Mouse (Mus musculus) ovary, postnatal 36 days (tissue): ENCODE results near the gene Ntn5.
A peak's percentile ranks its signal among the peaks of the same experiment; 100 is the strongest.

Experiments
- DNase-seq: peaks from one replicate; pipeline ENCODE4 v3.0.0; 2022; ENCODE audit warnings: low spot score, mixed read lengths

Gene Ntn5

DNA sequence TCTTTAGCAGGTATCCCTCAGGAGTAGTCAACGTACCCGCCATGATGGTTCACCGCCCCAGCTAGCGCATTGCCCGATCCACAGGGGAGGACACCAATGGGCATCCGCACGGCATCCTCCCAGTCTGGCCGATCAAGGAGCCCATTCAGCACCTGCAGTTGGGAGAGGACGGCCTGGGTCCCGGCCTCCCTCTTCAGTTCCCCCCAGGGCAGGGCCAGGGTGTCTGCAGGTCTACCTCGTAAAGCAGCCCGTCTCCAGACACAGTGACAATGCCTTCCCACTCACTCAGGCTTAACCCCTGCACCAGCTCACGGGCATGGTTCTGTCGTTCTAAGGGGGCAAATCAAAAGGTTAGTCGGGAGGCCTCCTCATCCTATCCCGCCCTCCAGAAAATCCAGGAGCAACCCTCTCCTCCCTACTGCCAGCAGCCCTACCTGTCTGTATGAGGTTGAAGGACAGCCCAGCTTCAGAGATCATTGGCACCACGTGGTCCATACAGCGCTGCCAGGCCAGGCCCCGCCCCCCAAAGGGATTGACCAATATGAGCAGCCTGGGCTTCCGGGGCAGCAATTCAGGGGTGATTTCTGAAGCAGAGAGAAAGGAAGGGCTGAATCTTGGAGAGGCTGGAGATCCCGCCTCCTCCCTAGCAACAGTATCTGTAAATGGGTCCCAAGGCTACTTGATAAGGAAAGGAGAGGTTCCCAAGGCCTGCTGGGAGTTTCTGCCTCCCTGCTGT, 28.4 kb downstream of the Ntn5 start:
- DNase-seq = peak; percentile 76

- no peak for DNase-seq
Observed at GRCm38 (mm10) chr7:45713396-45713795, 29.6 kb downstream of the Ntn5 start.

GRCm38 (mm10) chr7:45713881-45714520, 30.2 kb downstream of the Ntn5 start:
- no peak for DNase-seq

- no peak for DNase-seq
Observed at GRCm38 (mm10) chr7:45714630-45715089, 30.8 kb downstream of the Ntn5 start.

GRCm38 (mm10) chr7:45715090-45715708, 31.4 kb downstream of the Ntn5 start, which contains the start of gene Rpl18:
TSS of gene Rpl18 (plus strand) at chr7:45715457.
- DNase-seq = peak; percentile 97

DNA sequence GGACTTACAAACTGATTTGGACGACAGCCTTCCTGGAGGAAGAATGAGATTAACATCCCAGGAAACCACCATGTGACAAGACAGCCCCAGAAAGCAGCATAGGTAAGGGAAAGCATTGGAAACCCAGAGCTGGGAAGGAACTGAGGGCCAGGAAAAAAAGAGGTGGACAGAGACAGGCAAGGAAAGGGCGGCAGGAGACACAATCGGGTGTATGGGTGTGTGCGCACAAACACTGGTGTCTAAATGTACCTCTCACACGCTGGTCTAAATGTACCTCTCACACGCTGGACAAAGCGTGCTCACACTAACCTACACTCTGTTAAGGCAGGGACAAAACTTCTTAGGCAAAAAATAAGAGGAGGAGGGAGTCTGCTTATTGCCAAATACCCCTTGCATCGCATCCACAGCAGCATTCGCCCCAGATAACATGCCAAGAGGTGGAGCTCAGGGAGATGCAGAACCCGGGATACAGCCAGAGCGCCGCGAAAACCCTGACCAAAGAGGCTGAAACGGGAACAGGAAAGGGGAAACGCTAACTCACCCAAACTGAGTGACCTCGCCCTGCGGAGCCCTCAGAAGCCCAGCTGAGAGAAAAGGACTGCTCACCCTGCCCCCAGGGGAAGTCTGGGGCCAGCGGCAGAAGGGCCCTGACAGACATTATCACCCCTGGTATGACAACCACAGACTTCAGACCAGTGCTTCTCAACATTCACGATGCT, 32.1 kb downstream of the Ntn5 start:
- DNase-seq = no peak

- no peak for DNase-seq
Observed at GRCm38 (mm10) chr7:45716460-45716857, 32.6 kb downstream of the Ntn5 start.

DNA sequence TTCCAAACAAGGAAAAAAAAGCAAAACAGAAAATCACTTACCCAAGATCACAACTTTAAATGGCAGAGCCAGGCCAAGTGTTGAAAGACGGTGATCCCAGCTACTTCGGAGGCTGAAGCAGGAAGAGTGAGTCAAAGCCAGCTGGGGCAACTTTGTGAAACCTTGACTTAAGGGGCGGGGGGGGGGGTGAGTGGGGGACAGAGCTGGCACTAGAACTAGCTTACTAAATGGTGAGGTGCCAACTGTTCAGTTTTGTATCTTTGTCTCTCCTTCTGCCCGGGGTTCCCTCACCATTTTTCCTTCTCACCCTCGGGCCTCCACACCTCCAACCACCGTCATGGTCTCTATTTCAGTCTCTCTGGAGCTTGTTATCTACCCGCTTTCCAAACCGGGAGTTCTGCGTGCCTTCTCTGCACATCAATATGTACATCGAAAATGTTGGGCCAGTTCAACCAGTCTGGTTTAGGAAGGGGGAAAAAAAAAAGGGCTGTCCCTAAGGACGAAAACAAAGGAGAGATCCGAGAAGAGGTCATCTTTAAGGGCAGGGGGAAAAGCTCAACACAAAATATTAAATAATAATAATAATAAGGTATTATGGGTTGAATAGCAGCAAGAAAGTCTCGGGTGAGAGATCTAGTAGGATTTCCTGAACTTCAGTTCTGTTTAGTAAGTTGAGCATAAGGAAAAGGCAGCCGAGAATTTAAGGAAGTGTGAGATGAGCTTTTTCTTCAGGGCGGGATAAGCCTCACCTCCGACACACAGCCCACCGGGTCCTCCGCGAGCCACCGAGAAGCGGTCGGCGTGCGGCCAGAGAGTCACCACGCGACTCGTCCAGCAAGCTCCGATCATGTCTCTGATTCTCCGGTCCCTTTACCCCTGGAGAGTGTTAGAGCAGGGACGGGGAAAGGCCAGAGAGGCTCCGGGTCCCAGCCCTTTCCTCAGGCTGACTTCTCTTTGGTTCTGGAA, 33.4 kb downstream of the Ntn5 start:
- no peak for DNase-seq

- peak; percentile 98 for DNase-seq
Observed at GRCm38 (mm10) chr7:45717918-45718297, 34.1 kb downstream of the Ntn5 start, which contains the start of gene Sphk2. TSS of gene Sphk2 (minus strand) at chr7:45718002.

DNA sequence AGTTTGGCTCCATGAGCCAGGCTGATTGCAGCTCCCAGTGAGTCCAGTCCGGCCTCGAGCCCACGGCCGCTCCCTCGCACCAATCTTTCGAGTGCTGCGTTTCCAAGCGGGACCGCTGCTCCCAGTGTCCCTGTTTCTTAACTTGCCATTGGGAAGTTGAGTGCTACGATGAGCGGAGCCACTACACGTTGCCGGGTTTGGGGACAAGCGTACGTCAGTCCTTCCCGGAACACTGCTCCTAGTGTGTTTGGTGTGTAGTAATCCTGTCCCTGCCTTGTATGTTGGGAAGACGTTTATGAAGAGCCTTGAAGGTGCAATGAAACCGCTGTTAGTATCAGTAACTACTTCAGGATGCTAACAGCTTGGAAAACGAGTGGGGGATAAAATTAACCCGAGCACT, 34.5 kb downstream of the Ntn5 start:
- DNase-seq = no peak

GRCm38 (mm10) chr7:45719180-45719579, 35.4 kb downstream of the Ntn5 start:
- DNase-seq = no peak

- DNase-seq = no peak
Observed at GRCm38 (mm10) chr7:45719738-45720412, 36.1 kb downstream of the Ntn5 start.

- DNase-seq = no peak
Observed at GRCm38 (mm10) chr7:45720413-45721233, 36.8 kb downstream of the Ntn5 start, which contains the start of gene Fam83e. TSS of gene Fam83e (plus strand) at chr7:45721212.

- no peak for DNase-seq
Observed at GRCm38 (mm10) chr7:45721234-45721571, 37.4 kb downstream of the Ntn5 start.

- no peak for DNase-seq
Observed at GRCm38 (mm10) chr7:45721642-45722347, 38.0 kb downstream of the Ntn5 start.

DNA sequence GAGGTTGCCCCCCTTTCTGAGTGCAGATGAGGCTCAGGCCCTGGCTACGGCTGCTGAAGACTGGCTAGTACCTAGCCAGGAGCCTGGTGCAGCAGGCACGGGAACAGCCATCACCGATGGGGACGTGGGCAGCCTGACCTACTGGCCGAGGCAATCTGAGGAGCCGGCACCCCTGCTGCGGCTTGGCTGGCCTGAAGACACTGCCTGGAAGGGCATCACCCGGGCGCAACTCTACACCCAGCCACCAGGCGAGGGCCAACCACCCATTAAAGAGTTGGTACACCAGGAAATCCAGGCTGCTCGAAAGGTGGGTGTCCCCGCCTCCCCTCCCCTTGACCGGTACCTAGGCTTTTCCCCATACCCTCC, 38.5 kb downstream of the Ntn5 start:
- no peak for DNase-seq

- no peak for DNase-seq
Observed at GRCm38 (mm10) chr7:45723301-45723700, 39.5 kb downstream of the Ntn5 start.

GRCm38 (mm10) chr7:45723781-45724180, 40.0 kb downstream of the Ntn5 start:
- DNase-seq = no peak

- DNase-seq = no peak
Observed at GRCm38 (mm10) chr7:45725151-45725550, 41.3 kb downstream of the Ntn5 start.
